Mouse (Mus musculus): Measurements from ENCODE around the gene Lamb3. TPM values are rescaled to one million over a fixed set of nuclear protein-coding genes. Genes with fewer than 3 reads are reported as not detected.

Gene Lamb3
- polyA plus RNA-seq, 1 experiment from 2014 or later = not detected

- H3K36me3 ChIP-seq (ENCODE audit: control insufficient read depth, insufficient read depth, low read length) = no peaks in the 10 kb centered on the region
- H3K27ac ChIP-seq (ENCODE audit: low read depth, low read length) = no peak overlapping the region
- no peak overlapping the region for H3K4me3 ChIP-seq (ENCODE audit: low read depth, low read length)
- no peaks in the 10 kb centered on the region for H3K27me3 ChIP-seq (ENCODE audit: control insufficient read depth, insufficient read depth, low read length)
- ATAC-seq (ENCODE audit: low FRiP score) (no peak), DNase-seq (ENCODE audit: low spot score, missing footprints) (no peak)
- H3K9me3 ChIP-seq (ENCODE audit: control insufficient read depth, low read length) = no peaks in the 10 kb centered on the region
- H3K9ac ChIP-seq (ENCODE audit: low read length) = no peak overlapping the region
- 91% methylated on average over 5 of the region's 5 CpGs for WGBS
- H3K4me2 ChIP-seq = no peak overlapping the region
- no peaks in the 10 kb centered on the region; the same call in 1 of the 2 replicates for H3K4me1 ChIP-seq (ENCODE audit: control insufficient read depth, insufficient read depth, low read length)
These were observed 134.9 kb downstream of the Lamb3 start for GRCm38 (mm10) chr1:193342198-193342946.

DNA sequence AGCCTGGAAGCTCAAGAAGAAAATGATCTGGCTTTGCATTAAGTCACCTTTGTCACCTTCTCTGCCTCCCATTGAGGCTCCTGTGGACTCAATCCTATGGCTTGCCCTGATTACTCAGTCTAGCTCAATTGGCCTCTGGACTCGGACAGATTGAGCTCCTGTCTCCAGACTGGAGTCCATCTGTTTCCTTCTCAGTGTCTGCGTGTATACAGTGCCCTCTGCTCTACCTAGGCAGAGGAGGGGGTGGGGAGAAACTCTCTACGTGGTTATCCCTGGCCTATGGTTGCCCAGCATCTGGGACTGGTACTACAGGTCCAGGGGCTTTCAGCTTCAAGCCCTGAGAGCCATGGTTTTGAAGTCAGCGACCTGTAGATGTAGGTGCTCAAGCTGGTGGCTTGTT, 136.4 kb downstream of the Lamb3 start:
- DNase-seq (ENCODE audit: low spot score, missing footprints) = no peak
- Histone ChIP-seq H3K9me3 (ENCODE audit: control insufficient read depth, low read length) (no peaks in the 10 kb centered on the region), H3K4me2 (no peak overlapping the region), H3K27me3 (ENCODE audit: control insufficient read depth, insufficient read depth, low read length) (no peaks in the 10 kb centered on the region), H3K36me3 (ENCODE audit: control insufficient read depth, insufficient read depth, low read length) (no peaks in the 10 kb centered on the region), H3K4me1 (ENCODE audit: control insufficient read depth, insufficient read depth, low read length) (no peaks in the 10 kb centered on the region; the same call in 1 of the 2 replicates), H3K27ac (ENCODE audit: low read depth, low read length) (no peak overlapping the region), H3K4me3 (ENCODE audit: low read depth, low read length) (no peak overlapping the region), H3K9ac (ENCODE audit: low read length) (no peak overlapping the region)
- WGBS = 81% methylated on average over 4 of the region's 4 CpGs
- no peak for ATAC-seq (ENCODE audit: low FRiP score)

DNA sequence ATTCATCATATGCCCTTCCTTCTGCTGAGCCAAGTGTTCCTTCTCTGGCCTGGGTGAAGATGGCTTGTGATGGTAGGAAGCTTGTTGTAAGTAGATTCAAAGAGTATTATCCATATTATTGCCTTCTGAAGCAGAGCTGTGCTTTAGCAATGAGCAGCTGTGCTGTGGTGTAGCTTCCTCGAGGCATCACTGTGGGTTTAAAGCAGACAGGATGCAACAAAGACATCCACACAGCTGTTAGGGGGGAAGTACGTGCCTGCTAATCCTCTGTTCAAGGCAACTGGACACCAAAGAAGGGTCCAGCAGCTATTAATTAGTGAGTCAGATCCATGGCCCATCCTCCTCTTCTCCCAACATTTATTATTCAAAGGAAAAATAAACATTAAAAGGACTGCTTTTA, 137.5 kb downstream of the Lamb3 start:
- WGBS = 12% methylated on average over 2 of the region's 2 CpGs
- ATAC-seq (ENCODE audit: low FRiP score) = no peak
- Histone ChIP-seq H3K9me3 (ENCODE audit: control insufficient read depth, low read length) (no peaks in the 10 kb centered on the region), H3K4me3 (ENCODE audit: low read depth, low read length) (no peak overlapping the region), H3K36me3 (ENCODE audit: control insufficient read depth, insufficient read depth, low read length) (no peaks in the 10 kb centered on the region), H3K9ac (ENCODE audit: low read length) (no peak overlapping the region), H3K4me2 (no peak overlapping the region), H3K27ac (ENCODE audit: low read depth, low read length) (no peak overlapping the region), H3K27me3 (ENCODE audit: control insufficient read depth, insufficient read depth, low read length) (no peaks in the 10 kb centered on the region), H3K4me1 (ENCODE audit: control insufficient read depth, insufficient read depth, low read length) (no peaks in the 10 kb centered on the region; the same call in 1 of the 2 replicates)
- no peak for DNase-seq (ENCODE audit: low spot score, missing footprints)

- Histone ChIP-seq H3K4me3 (ENCODE audit: low read depth, low read length) (no peak overlapping the region), H3K4me2 (no peak overlapping the region), H3K27me3 (ENCODE audit: control insufficient read depth, insufficient read depth, low read length) (no peaks in the 10 kb centered on the region), H3K36me3 (ENCODE audit: control insufficient read depth, insufficient read depth, low read length) (no peaks in the 10 kb centered on the region), H3K9ac (ENCODE audit: low read length) (no peak overlapping the region), H3K9me3 (ENCODE audit: control insufficient read depth, low read length) (no peaks in the 10 kb centered on the region), H3K4me1 (ENCODE audit: control insufficient read depth, insufficient read depth, low read length) (no peaks in the 10 kb centered on the region; the same call in 1 of the 2 replicates), H3K27ac (ENCODE audit: low read depth, low read length) (no peak overlapping the region)
- ATAC-seq (ENCODE audit: low FRiP score) (no peak), DNase-seq (ENCODE audit: low spot score, missing footprints) (no peak)
- 61% methylated on average over 3 of the region's 3 CpGs for WGBS
These were observed 139.4 kb downstream of the Lamb3 start for GRCm38 (mm10) chr1:193346908-193347307.

DNA sequence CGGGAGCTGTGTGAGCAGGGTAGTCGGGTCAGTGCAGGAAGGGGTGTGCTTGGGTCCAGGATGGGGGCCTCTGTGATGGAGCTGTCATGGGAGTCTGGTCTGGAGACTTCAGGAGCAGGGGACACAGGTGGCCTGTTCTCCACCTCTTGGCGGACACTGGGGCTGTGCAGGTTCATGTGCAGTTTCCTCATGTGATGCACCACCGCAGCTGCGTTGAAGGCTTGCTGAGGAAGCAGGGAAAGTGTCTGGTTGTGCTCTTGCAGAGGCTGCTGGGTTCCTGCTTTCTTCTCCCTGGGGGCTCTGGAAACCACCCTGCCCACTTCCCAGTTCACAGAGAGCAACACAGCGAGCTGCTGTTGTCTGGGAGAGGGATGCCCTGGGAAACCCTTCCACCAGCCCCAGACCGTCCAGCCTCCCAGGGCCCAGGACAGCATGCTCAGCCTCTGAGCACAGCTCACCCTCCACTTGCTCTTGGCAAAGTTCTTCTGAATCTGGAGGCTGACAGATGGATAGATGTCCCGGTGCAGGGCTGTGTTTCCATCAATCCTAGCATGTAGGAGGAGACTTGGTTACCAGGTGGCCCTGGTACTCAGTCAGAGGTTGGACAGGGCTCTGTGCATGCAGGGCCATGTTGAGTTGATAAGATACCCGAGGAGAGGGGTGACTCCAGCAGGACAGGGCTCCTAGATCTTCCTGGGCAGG, 140.9 kb downstream of the Lamb3 start:
- no peak overlapping the region for H3K4me3 ChIP-seq (ENCODE audit: low read depth, low read length)
- H3K4me1 ChIP-seq (ENCODE audit: control insufficient read depth, insufficient read depth, low read length) = no peaks in the 10 kb centered on the region; the same call in 1 of the 2 replicates
- WGBS = 83% methylated on average over 9 of the region's 9 CpGs
- H3K9me3 ChIP-seq (ENCODE audit: control insufficient read depth, low read length) = no peaks in the 10 kb centered on the region
- no peak overlapping the region for H3K4me2 ChIP-seq
- ATAC-seq (ENCODE audit: low FRiP score) (no peak), DNase-seq (ENCODE audit: low spot score, missing footprints) (no peak)
- no peak overlapping the region for H3K27ac ChIP-seq (ENCODE audit: low read depth, low read length)
- no peaks in the 10 kb centered on the region for H3K36me3 ChIP-seq (ENCODE audit: control insufficient read depth, insufficient read depth, low read length)
- no peaks in the 10 kb centered on the region for H3K27me3 ChIP-seq (ENCODE audit: control insufficient read depth, insufficient read depth, low read length)
- H3K9ac ChIP-seq (ENCODE audit: low read length) = no peak overlapping the region

DNA sequence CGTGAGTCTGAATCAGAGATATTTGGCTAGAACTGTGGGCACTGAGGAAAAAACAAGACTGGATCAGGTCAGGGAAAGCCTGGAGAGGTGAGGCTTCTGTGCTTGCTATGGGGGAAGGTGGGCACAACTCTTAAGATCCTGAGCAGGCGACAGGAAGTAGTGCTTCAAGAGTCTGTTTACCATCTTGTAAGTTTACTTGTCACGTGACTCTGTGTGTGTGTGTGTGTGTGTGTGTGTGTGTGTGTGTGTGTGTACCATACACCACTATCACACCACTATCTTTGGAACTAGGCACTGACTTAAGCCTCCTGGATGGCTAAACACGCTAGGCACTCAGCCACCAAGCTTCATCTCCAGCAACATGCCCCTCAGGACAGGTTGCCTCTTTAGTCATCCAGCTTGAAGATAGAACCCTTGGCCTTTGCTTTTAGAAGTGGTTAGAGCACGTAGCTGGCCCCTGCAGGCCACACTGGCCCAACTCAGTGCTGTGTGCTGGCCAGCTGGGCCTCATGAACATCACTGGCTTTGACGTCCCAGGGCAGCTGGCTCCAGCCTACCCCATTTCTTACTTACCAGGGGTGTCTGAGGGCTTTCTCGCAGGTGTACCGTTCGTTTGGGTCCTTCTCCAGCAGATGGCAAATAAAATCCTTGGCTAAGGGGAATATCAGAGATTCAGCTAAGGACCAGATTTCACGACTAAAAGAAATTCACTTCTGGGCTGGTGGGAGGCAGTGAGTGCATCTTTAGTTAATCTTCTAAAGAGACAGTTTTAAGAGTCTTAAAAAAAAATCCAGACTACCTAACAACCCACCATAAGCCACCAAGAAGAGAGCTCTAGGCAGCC, 142.4 kb downstream of the Lamb3 start:
- Histone ChIP-seq H3K9me3 (ENCODE audit: control insufficient read depth, low read length) (no peaks in the 10 kb centered on the region), H3K9ac (ENCODE audit: low read length) (no peak overlapping the region), H3K27ac (ENCODE audit: low read depth, low read length) (no peak overlapping the region), H3K4me1 (ENCODE audit: control insufficient read depth, insufficient read depth, low read length) (no peaks in the 10 kb centered on the region), H3K36me3 (ENCODE audit: control insufficient read depth, insufficient read depth, low read length) (no peaks in the 10 kb centered on the region), H3K4me3 (ENCODE audit: low read depth, low read length) (no peak overlapping the region), H3K4me2 (no peak overlapping the region), H3K27me3 (ENCODE audit: control insufficient read depth, insufficient read depth, low read length) (no peaks in the 10 kb centered on the region)
- 88% methylated on average over 10 of the region's 10 CpGs for WGBS
- no peak for ATAC-seq (ENCODE audit: low FRiP score)
- DNase-seq (ENCODE audit: low spot score, missing footprints) = no peak

DNA sequence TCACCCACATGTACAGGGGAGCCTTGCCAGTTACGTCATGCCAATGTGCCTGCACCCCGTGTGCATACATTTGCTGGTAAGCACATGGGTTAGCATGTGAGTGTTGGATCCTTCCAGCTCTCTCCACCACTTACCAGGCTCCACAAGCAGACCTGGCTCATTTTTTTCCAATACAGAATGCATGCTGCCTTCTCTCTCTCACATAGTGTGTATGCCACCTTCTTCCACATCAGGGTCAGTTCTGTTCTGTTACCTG, 143.0 kb downstream of the Lamb3 start:
- 93% methylated on average over 2 of the region's 2 CpGs for WGBS
- Histone ChIP-seq H3K4me2 (no peak overlapping the region), H3K36me3 (ENCODE audit: control insufficient read depth, insufficient read depth, low read length) (no peaks in the 10 kb centered on the region), H3K9me3 (ENCODE audit: control insufficient read depth, low read length) (no peaks in the 10 kb centered on the region), H3K4me1 (ENCODE audit: control insufficient read depth, insufficient read depth, low read length) (no peaks in the 10 kb centered on the region), H3K27me3 (ENCODE audit: control insufficient read depth, insufficient read depth, low read length) (no peaks in the 10 kb centered on the region), H3K9ac (ENCODE audit: low read length) (no peak overlapping the region), H3K27ac (ENCODE audit: low read depth, low read length) (no peak overlapping the region), H3K4me3 (ENCODE audit: low read depth, low read length) (no peak overlapping the region)
- DNase-seq (ENCODE audit: low spot score, missing footprints) (no peak), ATAC-seq (ENCODE audit: low FRiP score) (no peak)

DNA sequence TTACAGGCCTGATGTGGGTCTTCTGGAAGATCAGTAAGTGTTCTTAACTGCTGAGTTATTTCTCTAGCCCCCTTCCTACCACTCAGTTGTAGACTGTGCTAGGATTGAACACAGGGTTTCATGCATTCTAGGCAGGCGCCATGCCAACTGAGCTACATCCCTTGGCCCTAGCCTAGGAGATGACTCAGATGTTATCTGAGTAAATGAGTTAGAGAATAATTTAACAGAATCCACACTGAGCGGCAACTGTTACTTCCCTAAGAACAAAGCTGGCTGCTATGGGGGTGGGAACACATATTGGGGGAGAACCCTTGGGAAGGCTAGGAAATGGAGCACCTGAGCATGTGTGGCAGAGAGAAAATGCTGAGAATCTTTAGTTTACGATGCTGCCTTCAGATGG, 144.1 kb downstream of the Lamb3 start:
- Histone ChIP-seq H3K36me3 (ENCODE audit: control insufficient read depth, insufficient read depth, low read length) (no peaks in the 10 kb centered on the region), H3K9ac (ENCODE audit: low read length) (no peak overlapping the region), H3K27ac (ENCODE audit: low read depth, low read length) (no peak overlapping the region), H3K4me2 (no peak overlapping the region), H3K4me1 (ENCODE audit: control insufficient read depth, insufficient read depth, low read length) (no peaks in the 10 kb centered on the region), H3K9me3 (ENCODE audit: control insufficient read depth, low read length) (no peaks in the 10 kb centered on the region), H3K4me3 (ENCODE audit: low read depth, low read length) (no peak overlapping the region), H3K27me3 (ENCODE audit: control insufficient read depth, insufficient read depth, low read length) (no peaks in the 10 kb centered on the region)
- ATAC-seq (ENCODE audit: low FRiP score) = no peak
- no peak for DNase-seq (ENCODE audit: low spot score, missing footprints)
- 86% methylated on average over 3 of the region's 3 CpGs for WGBS

DNA sequence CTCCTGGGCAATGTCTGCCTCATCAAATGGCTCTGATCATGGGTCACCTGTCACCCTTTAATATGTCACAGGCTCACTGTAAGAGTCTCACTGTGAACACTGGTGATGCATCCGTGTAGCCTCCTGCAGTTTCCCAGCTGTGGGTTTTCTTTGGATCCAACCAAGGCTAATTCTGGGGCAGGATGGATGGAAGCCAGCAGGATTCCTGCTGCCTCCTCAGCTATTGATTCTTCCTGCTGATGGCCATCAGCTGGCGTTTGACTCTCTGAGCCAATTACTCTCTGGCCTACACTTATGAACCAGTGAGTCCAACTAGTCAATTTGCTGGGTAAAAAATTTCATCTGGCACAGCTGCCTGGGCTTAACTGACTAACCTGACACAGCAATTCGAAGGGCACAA, 151.7 kb downstream of the Lamb3 start:
- DNase-seq (ENCODE audit: low spot score, missing footprints) (no peak), ATAC-seq (ENCODE audit: low FRiP score) (no peak)
- Histone ChIP-seq H3K36me3 (ENCODE audit: control insufficient read depth, insufficient read depth, low read length) (no peaks in the 10 kb centered on the region), H3K4me1 (ENCODE audit: control insufficient read depth, insufficient read depth, low read length) (no peaks in the 10 kb centered on the region), H3K9ac (ENCODE audit: low read length) (no peak overlapping the region), H3K4me3 (ENCODE audit: low read depth, low read length) (no peak overlapping the region), H3K27ac (ENCODE audit: low read depth, low read length) (no peak overlapping the region), H3K27me3 (ENCODE audit: control insufficient read depth, insufficient read depth, low read length) (no peaks in the 10 kb centered on the region), H3K9me3 (ENCODE audit: control insufficient read depth, low read length) (no peaks in the 10 kb centered on the region), H3K4me2 (no peak overlapping the region)
- WGBS = 75% methylated on average over 3 of the region's 3 CpGs
